Mouse (Mus musculus) midbrain, embryonic 15.5 days (tissue): ENCODE measurements at regions not wholly inside any gene's neighbourhood (a gene's known extent, or its start where the extent isn't known, plus 50 kb on each side); places are given as distances from the start of the nearest gene placed in this dataset.

Source experiments
- ATAC-seq: fragments of 200-750 bp; cut with Nextera tagmentation; replicated peaks from 2 replicates; pipeline ENCODE4 v1.8.0; 2017; ENCODE audit warnings: moderate TSS enrichment
- H3K27ac ChIP-seq: fragments of 300-500 bp; sonication (generic); 2 replicates; pipeline ENCODE4 v1.5.1; 2015; ENCODE audit warnings: mild to moderate bottlenecking, inconsistent platforms
- H3K27me3 ChIP-seq: fragments of 300-500 bp; sonication (generic); replicated peaks from 2 replicates; pipeline ENCODE4 v1.6.1; 2015; ENCODE audit warnings: inconsistent platforms
- H3K36me3 ChIP-seq: fragments of 300-500 bp; sonication (generic); replicated peaks from 2 replicates; pipeline ENCODE4 v1.6.1; 2015; ENCODE audit warnings: inconsistent platforms
- H3K4me1 ChIP-seq: fragments of 300-500 bp; sonication (generic); 2 replicates; pipeline ENCODE4 v1.6.1; 2015; ENCODE audit warnings: inconsistent platforms
- H3K4me2 ChIP-seq: fragments of 300-500 bp; sonication (generic); 2 replicates; pipeline ENCODE4 v1.6.1; 2015; ENCODE audit warnings: inconsistent platforms, mild to moderate bottlenecking, moderate library complexity
- H3K4me3 ChIP-seq: fragments of 300-500 bp; sonication (generic); 2 replicates; pipeline ENCODE4 v1.5.1; 2015; ENCODE audit warnings: mild to moderate bottlenecking, inconsistent platforms
- H3K9ac ChIP-seq: fragments of 300-500 bp; sonication (generic); 2 replicates; pipeline ENCODE4 v1.6.1; 2015; ENCODE audit warnings: mild to moderate bottlenecking, inconsistent platforms
- H3K9me3 ChIP-seq: fragments of 300-500 bp; sonication (generic); 2 replicates; pipeline ENCODE4 v1.6.1; 2016; ENCODE audit warnings: inconsistent platforms
- WGBS: fragments of 180-500 bp; shearing (Covaris S2); methylation state at CpG from one replicate; pipeline ENCODE4 v1.1.7; 2015; ENCODE audit warnings: mixed read lengths; 5-methylcytosine and 5-hydroxymethylcytosine counted together

DNA sequence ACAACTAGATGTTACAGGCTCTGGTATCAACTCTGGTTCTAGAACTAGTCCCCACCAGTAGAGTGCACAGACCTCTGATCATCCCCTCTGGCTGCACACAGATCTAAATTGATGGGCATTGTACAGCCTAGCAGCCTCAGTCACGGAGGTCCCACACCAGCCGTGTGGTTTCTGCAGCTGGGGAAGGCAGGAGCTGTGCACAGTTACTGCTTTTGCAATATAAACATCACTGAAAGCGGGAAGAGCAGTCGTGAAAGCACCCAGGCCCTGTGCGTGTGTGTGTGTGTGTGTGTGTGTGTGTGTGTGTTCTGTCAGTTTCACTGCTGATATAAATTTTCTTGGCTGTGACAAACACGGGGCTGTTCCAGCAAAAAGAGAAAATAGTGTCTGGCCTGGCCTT lies 84.4 kb upstream of the Ppp1r26 start:
- Histone ChIP-seq H3K36me3 (no peaks in the 10 kb centered on the region), H3K27me3 (no peaks in the 10 kb centered on the region), H3K9ac (no peak overlapping the region), H3K4me1 (peaks cover 4% of the 10 kb centered on the region; the same call in 1 of the 2 replicates), H3K27ac (no peak overlapping the region), H3K9me3 (no peaks in the 10 kb centered on the region), H3K4me3 (no peak overlapping the region), H3K4me2 (no peak overlapping the region)
- ATAC-seq: no peak
- WGBS: 73% methylated on average over 6 of the region's 6 CpGs

GRCm38 (mm10) chr2:28364623-28365022 lies 82.0 kb upstream of the Ppp1r26 start:
- Histone ChIP-seq H3K36me3 (no peaks in the 10 kb centered on the region), H3K4me1 (peaks cover 8% of the 10 kb centered on the region; the same call in 1 of the 2 replicates), H3K27ac (no peak overlapping the region), H3K4me2 (no peak overlapping the region), H3K4me3 (no peak overlapping the region), H3K9ac (no peak overlapping the region), H3K9me3 (no peaks in the 10 kb centered on the region), H3K27me3 (no peaks in the 10 kb centered on the region)
- ATAC-seq: no peak
- WGBS: 65% methylated on average over 3 of the region's 3 CpGs

GRCm38 (mm10) chr2:28365756-28366155 lies 80.8 kb upstream of the Ppp1r26 start:
- H3K4me2 ChIP-seq: no peak overlapping the region
- H3K9me3 ChIP-seq: no peaks in the 10 kb centered on the region
- no peaks in the 10 kb centered on the region for H3K36me3 ChIP-seq
- no peak for ATAC-seq
- peaks cover 19% of the 10 kb centered on the region for H3K4me1 ChIP-seq
- whole genome bisulfite sequencing: 84% methylated on average over 5 of the region's 5 CpGs
- H3K9ac ChIP-seq: no peak overlapping the region
- no peak overlapping the region for H3K27ac ChIP-seq
- H3K27me3 ChIP-seq: no peaks in the 10 kb centered on the region
- H3K4me3 ChIP-seq: no peak overlapping the region

DNA sequence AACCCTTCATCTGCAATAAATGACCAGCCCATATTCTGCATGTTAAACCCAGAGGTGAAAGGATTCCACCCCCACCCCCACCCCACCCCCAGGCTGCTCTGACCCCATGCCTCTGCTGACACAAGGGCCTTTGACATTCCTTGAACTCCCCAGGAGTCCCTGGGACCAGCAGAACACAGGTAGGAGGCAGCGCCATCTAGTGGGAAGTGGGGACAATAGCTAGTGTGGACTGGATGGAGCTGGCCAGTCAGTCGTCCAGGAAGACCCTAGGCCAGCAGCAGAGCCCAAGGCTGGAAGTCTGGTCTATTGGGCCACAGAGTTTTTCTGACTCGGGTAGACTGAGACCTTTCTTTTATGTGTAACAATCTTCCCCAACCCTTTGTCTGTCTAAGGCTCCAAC lies 71.8 kb upstream of the Ppp1r26 start:
- H3K27ac ChIP-seq: no peak overlapping the region
- no peaks in the 10 kb centered on the region for H3K27me3 ChIP-seq
- no peak overlapping the region for H3K9ac ChIP-seq
- no peaks in the 10 kb centered on the region for H3K36me3 ChIP-seq
- H3K4me3 ChIP-seq: no peak overlapping the region
- no peak overlapping the region for H3K4me2 ChIP-seq
- WGBS: 14% methylated on average over 3 of the region's 3 CpGs
- H3K4me1 ChIP-seq: peaks cover 30% of the 10 kb centered on the region
- H3K9me3 ChIP-seq: no peaks in the 10 kb centered on the region
- no peak for ATAC-seq

DNA sequence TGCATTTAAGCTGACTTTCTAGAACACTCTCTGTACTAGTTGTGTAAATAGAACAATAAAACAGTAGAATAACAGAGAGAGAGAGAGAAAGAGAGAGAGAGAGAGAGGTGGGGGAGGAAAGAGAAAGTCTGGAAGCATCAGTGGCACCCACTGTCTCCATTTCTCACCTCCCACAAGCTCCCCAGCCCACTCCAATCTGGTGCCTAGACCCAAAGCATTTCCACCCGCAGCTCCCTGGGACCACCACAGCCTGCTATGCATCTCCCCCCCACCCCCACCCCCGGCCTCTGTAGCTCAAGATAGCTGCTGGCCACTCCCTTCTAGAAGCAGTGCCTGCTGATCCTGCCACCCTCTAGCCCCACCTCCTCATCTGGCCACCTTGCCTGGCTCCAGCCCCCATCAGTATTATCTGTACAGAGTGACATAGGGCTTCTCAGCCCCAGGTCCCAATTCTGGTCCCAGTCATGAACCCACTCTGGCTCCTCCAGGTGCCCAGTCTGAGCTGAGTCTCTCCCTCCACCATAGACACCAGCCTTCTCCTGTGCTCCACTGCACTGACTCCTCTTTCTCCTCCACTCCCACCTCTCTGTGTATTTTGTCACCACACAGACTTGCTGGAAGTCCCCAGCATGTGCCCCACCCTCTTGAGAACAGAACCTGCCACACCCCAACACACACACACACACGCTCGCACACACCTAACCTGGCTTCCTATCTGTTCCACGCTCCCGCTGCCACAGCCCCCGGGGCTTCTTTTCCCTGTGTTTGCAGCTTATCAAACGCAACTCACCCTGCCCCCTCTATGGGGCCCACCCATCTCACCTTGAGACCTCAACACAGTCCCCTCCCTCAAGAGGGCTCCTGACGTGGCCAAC lies 68.4 kb upstream of the Ppp1r26 start:
- no peak overlapping the region for H3K27ac ChIP-seq
- 80% methylated on average over 9 of the region's 9 CpGs for WGBS

GRCm38 (mm10) chr2:28382051-28382802 lies 64.4 kb upstream of the Ppp1r26 start:
- 60% methylated on average over 12 of the region's 12 CpGs for WGBS
- peak overlapping the region; percentile 9; the same call in 1 of the 2 replicates for H3K27ac ChIP-seq
- no peak for ATAC-seq

More for the DNA sequence above, 68.4 kb upstream of the Ppp1r26 start:
- Histone ChIP-seq H3K9me3 (no peaks in the 10 kb centered on the region), H3K4me1 (peaks cover 14% of the 10 kb centered on the region), H3K36me3 (no peaks in the 10 kb centered on the region), H3K27me3 (no peaks in the 10 kb centered on the region), H3K9ac (no peak overlapping the region), H3K4me2 (no peak overlapping the region), H3K4me3 (no peak overlapping the region)
- no peak for ATAC-seq

DNA sequence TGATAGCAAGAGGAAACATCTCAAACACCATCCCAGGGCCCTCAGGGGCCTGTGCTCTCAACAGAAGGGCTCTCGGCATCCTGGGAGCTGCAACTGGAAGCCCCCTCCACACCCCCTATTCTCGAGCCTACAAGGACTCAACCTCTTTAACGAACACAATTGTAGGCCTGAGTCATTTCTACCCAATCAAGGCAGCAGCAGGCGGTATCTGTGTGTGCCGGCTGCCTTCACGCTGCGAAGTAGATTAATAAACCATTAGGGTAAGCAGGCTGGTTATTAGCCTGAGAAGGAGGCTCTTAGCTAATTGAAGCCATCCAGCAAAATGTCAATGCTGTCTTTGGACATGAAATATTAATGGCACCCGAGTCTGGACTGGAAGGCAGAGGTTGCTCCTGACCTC lies 61.7 kb upstream of the Ppp1r26 start:
- H3K4me3 ChIP-seq: no peak overlapping the region
- WGBS: 22% methylated on average over 8 of the region's 8 CpGs
- H3K9ac ChIP-seq: no peak overlapping the region
- H3K4me1 ChIP-seq: peaks cover 42% of the 10 kb centered on the region
- H3K9me3 ChIP-seq: no peaks in the 10 kb centered on the region
- H3K4me2 ChIP-seq: no peak overlapping the region
- H3K36me3 ChIP-seq: no peaks in the 10 kb centered on the region
- peak overlapping the region; percentile 60 for H3K27ac ChIP-seq
- H3K27me3 ChIP-seq: no peaks in the 10 kb centered on the region
- ATAC-seq: peak; percentile 58; the same call in 1 of the 2 replicates

More at GRCm38 (mm10) chr2:28382051-28382802, 64.4 kb upstream of the Ppp1r26 start:
- Histone ChIP-seq H3K36me3 (no peaks in the 10 kb centered on the region), H3K9ac (no peak overlapping the region), H3K4me2 (no peak overlapping the region), H3K27me3 (no peaks in the 10 kb centered on the region), H3K4me1 (peaks cover 32% of the 10 kb centered on the region), H3K4me3 (no peak overlapping the region), H3K9me3 (no peaks in the 10 kb centered on the region)

DNA sequence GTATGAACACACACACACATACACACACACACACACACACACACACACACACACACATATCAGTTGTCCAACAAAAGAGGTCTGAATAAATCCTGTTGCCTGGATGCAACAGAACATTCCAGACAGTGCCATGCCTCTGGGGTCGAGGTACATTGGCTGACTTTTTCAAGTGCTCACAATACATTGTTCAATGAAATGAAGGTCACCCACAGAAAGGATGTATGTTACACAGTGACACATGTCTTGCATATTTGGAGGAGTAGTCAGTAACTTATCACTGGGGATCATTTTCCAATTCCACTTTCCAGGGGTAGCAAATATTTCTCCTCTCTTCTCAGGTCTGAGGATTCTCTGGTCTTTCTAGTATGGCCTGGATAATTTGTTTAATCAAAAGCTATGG lies 59.8 kb upstream of the Ppp1r26 start:
- no peak for ATAC-seq
- Histone ChIP-seq H3K9ac (no peak overlapping the region), H3K9me3 (no peaks in the 10 kb centered on the region), H3K27me3 (no peaks in the 10 kb centered on the region), H3K4me1 (peaks cover 33% of the 10 kb centered on the region), H3K36me3 (no peaks in the 10 kb centered on the region), H3K27ac (0 out of 2 replicates have a peak overlapping the region, but pooled peaks have one; percentile 42), H3K4me3 (no peak overlapping the region), H3K4me2 (no peak overlapping the region)
- 55% methylated on average over 1 of the region's 1 CpGs for WGBS

GRCm38 (mm10) chr2:28387422-28387836 lies 59.2 kb upstream of the Ppp1r26 start:
- peak overlapping the region; percentile 42; the same call in 1 of the 2 replicates for H3K27ac ChIP-seq
- 10% methylated on average over 6 of the region's 6 CpGs for WGBS
- no peaks in the 10 kb centered on the region for H3K27me3 ChIP-seq
- no peak overlapping the region for H3K9ac ChIP-seq
- H3K9me3 ChIP-seq: no peaks in the 10 kb centered on the region
- H3K36me3 ChIP-seq: no peaks in the 10 kb centered on the region
- no peak overlapping the region for H3K4me3 ChIP-seq
- no peak overlapping the region for H3K4me2 ChIP-seq
- peak; percentile 75 for ATAC-seq
- H3K4me1 ChIP-seq: peaks cover 33% of the 10 kb centered on the region

GRCm38 (mm10) chr2:28387926-28388325 lies 58.7 kb upstream of the Ppp1r26 start:
- WGBS: 68% methylated on average over 4 of the region's 4 CpGs

GRCm38 (mm10) chr2:28389703-28390102 lies 56.9 kb upstream of the Ppp1r26 start:
- no peak for ATAC-seq
- Histone ChIP-seq H3K9me3 (no peaks in the 10 kb centered on the region), H3K27me3 (no peaks in the 10 kb centered on the region), H3K27ac (no peak overlapping the region), H3K9ac (no peak overlapping the region), H3K36me3 (no peaks in the 10 kb centered on the region), H3K4me1 (peaks cover 32% of the 10 kb centered on the region), H3K4me2 (no peak overlapping the region), H3K4me3 (no peak overlapping the region)
- WGBS: 91% methylated on average over 5 of the region's 5 CpGs

More at GRCm38 (mm10) chr2:28387926-28388325, 58.7 kb upstream of the Ppp1r26 start:
- H3K36me3 ChIP-seq: no peaks in the 10 kb centered on the region
- H3K4me3 ChIP-seq: no peak overlapping the region
- no peak overlapping the region; the same call in none of the 2 replicates for H3K27ac ChIP-seq
- no peak for ATAC-seq
- H3K9me3 ChIP-seq: no peaks in the 10 kb centered on the region
- H3K4me1 ChIP-seq: peaks cover 33% of the 10 kb centered on the region
- no peak overlapping the region for H3K4me2 ChIP-seq
- H3K27me3 ChIP-seq: no peaks in the 10 kb centered on the region
- H3K9ac ChIP-seq: no peak overlapping the region

- H3K27ac ChIP-seq: no peak overlapping the region
- H3K9me3 ChIP-seq: no peaks in the 10 kb centered on the region
- no peak for ATAC-seq
- WGBS: 87% methylated on average over 6 of the region's 6 CpGs
- H3K4me3 ChIP-seq: no peak overlapping the region
- no peak overlapping the region for H3K9ac ChIP-seq
- H3K36me3 ChIP-seq: no peaks in the 10 kb centered on the region
- no peaks in the 10 kb centered on the region for H3K27me3 ChIP-seq
- no peak overlapping the region for H3K4me2 ChIP-seq
- peaks cover 5% of the 10 kb centered on the region for H3K4me1 ChIP-seq
These were observed 51.2 kb upstream of the Ppp1r26 start for GRCm38 (mm10) chr2:28395391-28395790.
